Mouse (Mus musculus): ENCODE measurements around the gene Cox6a2.

DNA sequence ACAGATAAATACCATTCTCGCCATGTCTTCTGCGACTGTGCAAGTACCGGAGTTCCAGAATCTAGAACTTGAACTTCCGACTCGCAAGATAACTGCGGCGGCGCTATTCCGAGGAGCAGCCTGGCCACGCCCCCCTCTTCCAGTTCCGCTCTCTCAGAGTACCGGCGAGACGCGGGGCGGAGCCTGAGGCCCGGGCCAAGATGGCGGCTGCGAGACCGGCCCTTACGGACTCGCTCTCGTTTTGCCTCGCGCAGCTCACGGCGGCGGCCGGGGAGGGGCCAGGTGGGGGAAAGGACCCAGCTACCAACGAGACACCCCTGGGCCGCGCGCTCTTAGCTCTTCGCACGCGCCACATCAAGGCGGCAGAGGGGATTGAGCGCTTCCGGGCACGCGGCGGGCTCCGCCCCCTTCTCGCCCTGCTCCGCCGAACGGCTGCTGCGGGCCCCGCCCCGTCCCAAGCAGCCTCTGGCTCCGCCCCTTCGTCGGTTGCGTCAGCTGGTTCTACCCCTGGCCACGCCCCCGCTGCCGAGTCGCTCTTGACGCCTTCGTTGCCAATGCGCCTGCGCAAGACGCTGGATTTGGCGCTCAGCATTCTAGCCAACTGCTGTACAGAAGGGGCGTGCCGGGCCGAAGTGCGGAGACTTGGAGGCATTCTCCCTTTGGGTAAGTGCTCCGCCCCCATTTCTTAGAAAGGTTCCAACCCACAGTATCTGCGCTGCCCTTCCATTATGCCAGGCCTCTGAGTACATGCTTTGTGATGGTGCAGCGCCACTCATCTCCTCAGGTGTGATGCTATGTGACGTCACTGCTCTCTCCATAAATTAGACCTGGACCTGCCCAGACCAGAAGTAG, 32.0 kb upstream of the Cox6a2 start, which contains the start of gene 9130023H24Rik:
- TF ChIP-seq POLR2AphosphoS2 (IDR thresholded peaks at IDR 0.05; ENCODE audit: low read depth, low read length), result peak; percentile 71; the same call in 1 of the 2 replicates
- no peak for TF ChIP-seq EP300 (IDR thresholded peaks at IDR 0.05; ENCODE audit: low read length)
- TF ChIP-seq ETS1 (conservative IDR thresholded peaks at IDR 0.05; ENCODE audit: low read depth, low read length), result peak; percentile 20; the same call in 1 of the 2 replicates
- TF ChIP-seq ELF1 (IDR thresholded peaks at IDR 0.05; ENCODE audit: low read depth, low read length), result peak; percentile 92
- TF ChIP-seq MYC (IDR thresholded peaks at IDR 0.05; ENCODE audit: low read depth, low read length), result peak; percentile 58; the same call in 1 of the 2 replicates
- TF ChIP-seq CTCF (conservative IDR thresholded peaks at IDR 0.05 in 1 of 2, IDR thresholded peaks at IDR 0.05 in 1 of 2; ENCODE audit: low read depth in 2 of 2, low read length in 2 of 2), result peak in 1 of 2 experiments; percentile 37; a peak in 1 of 4 replicates
- no peak for TF ChIP-seq RAD21 (IDR thresholded peaks at IDR 0.05; ENCODE audit: low read depth, low read length)
- peak; percentile 30 for TF ChIP-seq USF1 (IDR thresholded peaks at IDR 0.05; ENCODE audit: low read depth, low read length)

Measured in CH12.LX (cell line).